Mouse (Mus musculus): ENCODE measurements at regions not wholly inside any gene's neighbourhood (a gene's known extent, or its start where the extent isn't known, plus 50 kb on each side); places are given as distances from the start of the nearest gene placed in this dataset.

DNA sequence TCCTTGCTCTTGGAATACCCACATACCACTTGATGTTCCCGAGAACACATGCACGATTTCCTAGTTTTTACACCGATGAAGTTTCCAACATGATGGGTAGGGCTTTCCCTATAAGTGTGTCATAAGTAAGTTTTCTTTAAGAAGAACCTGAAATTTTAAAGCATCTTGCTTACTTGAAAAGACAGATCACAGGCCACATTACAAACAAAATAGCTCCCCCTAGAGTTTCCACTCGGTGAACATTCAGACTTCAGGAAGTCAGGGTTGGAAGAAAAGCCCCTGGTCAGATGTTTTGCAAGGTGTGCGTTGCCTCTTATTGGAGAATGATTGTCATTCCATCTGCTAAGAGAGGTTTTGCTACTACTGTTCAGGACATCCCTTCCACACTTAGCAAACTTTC lies 501.8 kb upstream of the Adamts9 start:
- DNase-seq (ENCODE audit: extremely low read depth) = no peak
- no peaks in the 10 kb centered on the region for H3K79me2 ChIP-seq (replicated peaks; ENCODE audit: control insufficient read depth, extremely low read depth, insufficient read depth, poor library complexity, severe bottlenecking)
- TF ChIP-seq HCFC1 (IDR thresholded peaks at IDR 0.05; ENCODE audit: low read depth, low read length) (no peak), UBTF (IDR thresholded peaks at IDR 0.05; ENCODE audit: low read depth, low read length) (no peak), CTCF (conservative IDR thresholded peaks at IDR 0.05 in 1 of 2, IDR thresholded peaks at IDR 0.05 in 1 of 2; ENCODE audit: low read depth in 2 of 2, low read length in 2 of 2) (no peak), ETS1 (conservative IDR thresholded peaks at IDR 0.05; ENCODE audit: low read depth, low read length) (no peak), SMC3 (IDR thresholded peaks at IDR 0.05; ENCODE audit: low read depth, low read length) (no peak), BHLHE40 (IDR thresholded peaks at IDR 0.05; ENCODE audit: low read depth, low read length) (no peak), ZKSCAN1 (IDR thresholded peaks at IDR 0.05; ENCODE audit: borderline replicate concordance, low read depth, low read length) (no peak), MAX (IDR thresholded peaks at IDR 0.05; ENCODE audit: low read length) (no peak), ZMIZ1 (IDR thresholded peaks at IDR 0.05; ENCODE audit: low read depth, low read length) (no peak), TCF12 (IDR thresholded peaks at IDR 0.05; ENCODE audit: low read depth, low read length) (no peak), MEF2A (IDR thresholded peaks at IDR 0.05; ENCODE audit: borderline replicate concordance, low read depth, low read length) (no peak), MXI1 (IDR thresholded peaks at IDR 0.05; ENCODE audit: low read depth, low read length) (no peak)
- H3K4me3 ChIP-seq (replicated peaks in 1 of 3; ENCODE audit: low read depth in 2 of 3, low read length in 2 of 3, poor library complexity in 1 of 3) = no peak overlapping the region
- peaks cover 68% of the 10 kb centered on the region for H3K9me3 ChIP-seq (replicated peaks; ENCODE audit: low read length)
- H3K27ac ChIP-seq (ENCODE audit: insufficient read depth, low read depth) = no peak overlapping the region
- H3K9ac ChIP-seq (ENCODE audit: insufficient read depth, low read depth) = no peak overlapping the region
- dilution Hi-C loops (cut with MboI; ENCODE audit: extremely low pct_ligation_motif_present, extremely low pct_unique_long_range_greater_than_20kb, low sequenced_read_pairs) = no loop called here
- no peak overlapping the region for H3K4me2 ChIP-seq (ENCODE audit: insufficient read depth, low read depth, poor library complexity, severe bottlenecking)
- in situ Hi-C loops (cut with MboI; ENCODE audit: low pct_ligation_motif_present, low pct_unique_long_range_greater_than_20kb, low sequenced_read_pairs) = no loop called here
- no peaks in the 10 kb centered on the region for H3K27me3 ChIP-seq (replicated peaks)
- H3K4me1 ChIP-seq (ENCODE audit: control insufficient read depth in 1 of 2, insufficient read depth in 2 of 2) = no peaks in the 10 kb centered on the region
- H3K36me3 ChIP-seq (replicated peaks in 1 of 2; ENCODE audit: control insufficient read depth in 1 of 2, insufficient read depth in 1 of 2, low read length in 1 of 2) = no peaks in the 10 kb centered on the region

DNA sequence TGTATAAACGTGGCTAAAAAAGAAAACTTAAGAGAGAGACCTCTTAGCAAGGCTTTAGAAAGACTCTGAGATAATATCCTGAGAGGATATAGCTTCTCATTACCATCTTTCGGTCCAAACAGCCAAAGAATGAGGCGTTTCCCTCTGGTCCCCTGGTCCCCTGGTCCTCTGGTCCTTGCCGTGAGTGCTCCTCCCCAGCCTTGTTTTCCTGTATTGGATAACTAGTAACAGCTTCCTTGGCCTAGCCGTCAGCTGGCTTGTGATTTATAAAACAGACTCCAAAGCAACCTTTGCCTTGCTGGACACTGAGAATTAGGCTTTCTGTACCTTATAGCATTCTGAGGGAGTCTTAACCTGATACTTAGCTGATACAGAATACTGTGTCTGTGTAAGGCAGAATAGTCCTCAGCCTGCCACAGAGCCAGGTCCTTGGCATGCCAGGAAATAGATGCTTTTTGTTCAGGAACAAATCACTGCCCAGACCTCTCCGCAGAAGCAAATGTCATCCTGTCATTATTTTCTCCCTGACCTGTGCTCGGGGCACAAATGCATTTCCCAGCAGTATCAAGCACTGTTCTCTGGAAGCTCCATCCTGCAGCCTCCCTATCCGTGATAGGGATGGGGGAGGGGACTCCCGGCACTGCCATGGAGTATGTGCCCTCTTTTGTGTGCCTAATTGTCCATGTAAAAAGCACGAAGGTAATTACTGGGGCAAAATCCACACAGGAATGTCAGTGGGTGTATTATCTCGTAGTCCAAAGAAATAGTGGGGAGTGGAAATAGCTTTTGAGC lies 500.7 kb upstream of the Adamts9 start:
- dilution Hi-C loops (cut with MboI; ENCODE audit: extremely low pct_ligation_motif_present, extremely low pct_unique_long_range_greater_than_20kb, low sequenced_read_pairs) (no loop called here), in situ Hi-C loops (cut with MboI; ENCODE audit: low pct_ligation_motif_present, low pct_unique_long_range_greater_than_20kb, low sequenced_read_pairs) (no loop called here)
- no peak for DNase-seq (ENCODE audit: extremely low read depth)
- Histone ChIP-seq H3K79me2 (replicated peaks; ENCODE audit: control insufficient read depth, extremely low read depth, insufficient read depth, poor library complexity, severe bottlenecking) (no peaks in the 10 kb centered on the region), H3K4me3 (replicated peaks in 1 of 3; ENCODE audit: low read depth in 2 of 3, low read length in 2 of 3, poor library complexity in 1 of 3) (no peak overlapping the region), H3K9me3 (replicated peaks; ENCODE audit: low read length) (peaks cover 62% of the 10 kb centered on the region), H3K36me3 (replicated peaks in 1 of 2; ENCODE audit: control insufficient read depth in 1 of 2, insufficient read depth in 1 of 2, low read length in 1 of 2) (no peaks in the 10 kb centered on the region), H3K4me2 (ENCODE audit: insufficient read depth, low read depth, poor library complexity, severe bottlenecking) (no peak overlapping the region), H3K9ac (ENCODE audit: insufficient read depth, low read depth) (no peak overlapping the region), H3K4me1 (ENCODE audit: control insufficient read depth in 1 of 2, insufficient read depth in 2 of 2) (no peaks in the 10 kb centered on the region), H3K27ac (ENCODE audit: insufficient read depth, low read depth) (no peak overlapping the region), H3K27me3 (replicated peaks) (no peaks in the 10 kb centered on the region)
- TF ChIP-seq NELFE (IDR thresholded peaks at IDR 0.05; ENCODE audit: low read depth, low read length) = no peak
- no peak for TF ChIP-seq TCF12 (IDR thresholded peaks at IDR 0.05; ENCODE audit: low read depth, low read length)
- TF ChIP-seq SIN3A (IDR thresholded peaks at IDR 0.05; ENCODE audit: low read length) = no peak
- no peak for TF ChIP-seq ZKSCAN1 (IDR thresholded peaks at IDR 0.05; ENCODE audit: borderline replicate concordance, low read depth, low read length)
- TF ChIP-seq KAT2A (IDR thresholded peaks at IDR 0.05; ENCODE audit: insufficient replicate concordance, low read length) = no peak
- no peak for TF ChIP-seq CHD2 (IDR thresholded peaks at IDR 0.05; ENCODE audit: low read length)
- TF ChIP-seq ELF1 (IDR thresholded peaks at IDR 0.05; ENCODE audit: low read depth, low read length) = no peak
- TF ChIP-seq POLR2AphosphoS2 (IDR thresholded peaks at IDR 0.05; ENCODE audit: low read depth, low read length) = no peak
- no peak for TF ChIP-seq ZMIZ1 (IDR thresholded peaks at IDR 0.05; ENCODE audit: low read depth, low read length)
- no peak for TF ChIP-seq UBTF (IDR thresholded peaks at IDR 0.05; ENCODE audit: low read depth, low read length)
